Mouse (Mus musculus) bone marrow macrophage, adult 2 months (primary cell): ENCODE data around the gene Rec114.

ENCODE experiments used
- CTCF ChIP-seq: IDR thresholded peaks from 2 replicates; pipeline ENCODE4 v1.5.1; 2012; ENCODE audit warnings: low read depth, mild to moderate bottlenecking, low read length, moderate library complexity
- POLR2A ChIP-seq: IDR thresholded peaks from 2 replicates; pipeline ENCODE4 v1.6.1; 2012; ENCODE audit warnings: mild to moderate bottlenecking, low read depth, low read length, borderline replicate concordance

DNA sequence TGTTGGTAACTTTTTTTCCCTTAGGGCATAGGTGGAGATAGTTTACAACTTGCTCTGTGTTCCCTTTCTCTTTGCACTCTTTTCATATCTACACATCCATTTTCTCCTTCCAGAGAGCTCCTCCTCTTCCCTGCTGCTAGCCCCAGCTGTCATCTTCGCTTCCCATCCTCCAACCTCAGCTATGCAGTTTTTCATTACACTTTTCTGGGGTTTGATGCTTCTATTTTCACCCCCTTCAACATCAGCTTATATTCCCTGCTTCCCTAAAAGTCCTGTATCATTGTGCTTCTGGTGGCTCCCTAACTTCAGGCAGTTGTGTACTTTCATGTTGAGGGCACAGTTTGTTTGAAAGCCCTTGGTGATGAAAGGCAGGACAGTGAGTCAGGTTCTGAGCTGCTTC is 130.0 kb downstream of the Rec114 start:
- TF ChIP-seq POLR2A (no peak), CTCF (no peak)
